Comparison of ENCODE assay signal across 8 mouse cellular contexts in genomic region chr2:48098931-48099531, GRCm38 (mm10).
A peak's percentile ranks its signal among the peaks of the same experiment; 100 is the strongest.
DNase-seq lines count a peak whose midpoint lies in the region; ATAC-seq lines count a peak whose summit lies in the region.

No protein-coding gene starts in this region.

- no peak overlapping the region for H3K27ac ChIP-seq in kidney, embryonic 14.5 days (ENCODE audit: low read depth, low read length)
- H3K27ac ChIP-seq in hindbrain, embryonic 15.5 days (replicated peaks): peak overlapping the region; percentile 59
- peak overlapping the region; percentile 59 for H3K27ac ChIP-seq in limb, embryonic 12.5 days
- H3K27ac ChIP-seq in liver, embryonic 11.5 days (ENCODE audit: low read depth, low read length): no peak overlapping the region

- H3K9ac ChIP-seq in kidney, embryonic 14.5 days (ENCODE audit: low read depth, low read length): no peak overlapping the region
- no peak overlapping the region for H3K9ac ChIP-seq in hindbrain, embryonic 15.5 days
- no peak overlapping the region for H3K9ac ChIP-seq in limb, embryonic 12.5 days (replicated peaks)
- H3K9ac ChIP-seq in liver, embryonic 11.5 days (ENCODE audit: low read depth, low read length): no peak overlapping the region

- H3K4me2 ChIP-seq in kidney, embryonic 14.5 days (replicated peaks; ENCODE audit: low read depth, low read length): no peak overlapping the region
- H3K4me2 ChIP-seq in hindbrain, embryonic 15.5 days: peak overlapping the region; percentile 11; the same call in 1 of the 2 replicates
- no peak overlapping the region for H3K4me2 ChIP-seq in limb, embryonic 12.5 days
- H3K4me2 ChIP-seq in liver, embryonic 11.5 days: no peak overlapping the region

- no peaks in the 10 kb centered on the region for H3K4me1 ChIP-seq in kidney, embryonic 14.5 days (ENCODE audit: control insufficient read depth, insufficient read depth, low read length)
- peaks cover 16% of the 10 kb centered on the region for H3K4me1 ChIP-seq in hindbrain, embryonic 15.5 days (replicated peaks)
- peaks cover 15% of the 10 kb centered on the region for H3K4me1 ChIP-seq in limb, embryonic 12.5 days (replicated peaks)
- H3K4me1 ChIP-seq in liver, embryonic 11.5 days (replicated peaks; ENCODE audit: control insufficient read depth, insufficient read depth, low read length): no peaks in the 10 kb centered on the region

- H3K36me3 ChIP-seq in kidney, embryonic 14.5 days (ENCODE audit: control insufficient read depth, insufficient read depth, low read length): no peaks in the 10 kb centered on the region
- H3K36me3 ChIP-seq in hindbrain, embryonic 15.5 days: no peaks in the 10 kb centered on the region
- H3K36me3 ChIP-seq in limb, embryonic 12.5 days: no peaks in the 10 kb centered on the region
- H3K36me3 ChIP-seq in liver, embryonic 11.5 days (ENCODE audit: control insufficient read depth, insufficient read depth, low read length): no peaks in the 10 kb centered on the region

- DNase-seq in kidney, postnatal 10 days: peak; percentile 4
- peak; percentile 11 to 29 for DNase-seq in right cerebral cortex, postnatal 36 days (ENCODE audit: low spot score in 2 of 2)
- no peak for DNase-seq in thymus, adult 18-20 months
- DNase-seq in liver, embryonic 11.5 days (ENCODE audit: low spot score): no peak
- DNase-seq in liver: no peak

- ATAC-seq in kidney, embryonic 14.5 days (ENCODE audit: low FRiP score, low TSS enrichment): no peak
- ATAC-seq in hindbrain, embryonic 15.5 days (ENCODE audit: low FRiP score, low read depth): peak; percentile 75
- peak; percentile 52; the same call in 1 of the 2 replicates for ATAC-seq in limb, embryonic 12.5 days (ENCODE audit: insufficient number of reproducible peaks, insufficient read depth, low FRiP score, low TSS enrichment, low read depth)
- ATAC-seq in liver, embryonic 11.5 days (replicated peaks; ENCODE audit: low FRiP score): no peak

- no peak overlapping the region for H3K4me3 ChIP-seq in kidney, embryonic 14.5 days (ENCODE audit: low read length)
- H3K4me3 ChIP-seq in hindbrain, embryonic 15.5 days: no peak overlapping the region
- H3K4me3 ChIP-seq in limb, embryonic 12.5 days (replicated peaks): no peak overlapping the region
- no peak overlapping the region for H3K4me3 ChIP-seq in liver, embryonic 11.5 days (ENCODE audit: low read depth, low read length)

- H3K9me3 ChIP-seq in kidney, embryonic 14.5 days (ENCODE audit: control insufficient read depth, low read length): no peaks in the 10 kb centered on the region
- no peaks in the 10 kb centered on the region for H3K9me3 ChIP-seq in hindbrain, embryonic 15.5 days
- H3K9me3 ChIP-seq in limb, embryonic 12.5 days: no peaks in the 10 kb centered on the region
- H3K9me3 ChIP-seq in liver, embryonic 11.5 days (ENCODE audit: control insufficient read depth, low read length): no peaks in the 10 kb centered on the region

- H3K27me3 ChIP-seq in kidney, embryonic 14.5 days (ENCODE audit: control insufficient read depth, insufficient read depth, low read length): no peaks in the 10 kb centered on the region
- H3K27me3 ChIP-seq in hindbrain, embryonic 15.5 days: no peaks in the 10 kb centered on the region
- no peaks in the 10 kb centered on the region for H3K27me3 ChIP-seq in limb, embryonic 12.5 days
- no peaks in the 10 kb centered on the region for H3K27me3 ChIP-seq in liver, embryonic 11.5 days (replicated peaks; ENCODE audit: control insufficient read depth, insufficient read depth, low read length)

- 30% methylated on average over 8 of the region's 8 CpGs for WGBS in kidney, embryonic 14.5 days
- 28% methylated on average over 8 of the region's 8 CpGs for WGBS in hindbrain, embryonic 15.5 days
- WGBS in limb, embryonic 12.5 days: 9% methylated on average over 8 of the region's 8 CpGs
- WGBS in liver, embryonic 11.5 days: 61% methylated on average over 8 of the region's 8 CpGs

Comparison
In these comparisons a context has a peak if more than half of its experiments do, and no peak if none do; other contexts are left out.
1. DNase-seq: peak in kidney, postnatal 10 days (single experiment) and right cerebral cortex, postnatal 36 days (2 of 2); none in thymus, adult 18-20 months (0 of 2), liver, embryonic 11.5 days (single experiment) and liver (single experiment).
2. ATAC-seq: peak in hindbrain, embryonic 15.5 days (single experiment) and limb, embryonic 12.5 days (single experiment); none in kidney, embryonic 14.5 days (single experiment) and liver, embryonic 11.5 days (single experiment).
3. H3K27ac ChIP-seq: peak in hindbrain, embryonic 15.5 days (single experiment) and limb, embryonic 12.5 days (single experiment); none in kidney, embryonic 14.5 days (single experiment) and liver, embryonic 11.5 days (single experiment).